Mouse (Mus musculus): ENCODE results near the gene Capn5. TPM values are rescaled to one million over a fixed set of nuclear protein-coding genes. Genes with fewer than 3 reads are reported as not detected.
A peak's percentile ranks its signal among the peaks of the same experiment; 100 is the strongest.

Gene Capn5
- polyA plus RNA-seq, 1 experiment from 2014 or later: 2.7 TPM

DNA sequence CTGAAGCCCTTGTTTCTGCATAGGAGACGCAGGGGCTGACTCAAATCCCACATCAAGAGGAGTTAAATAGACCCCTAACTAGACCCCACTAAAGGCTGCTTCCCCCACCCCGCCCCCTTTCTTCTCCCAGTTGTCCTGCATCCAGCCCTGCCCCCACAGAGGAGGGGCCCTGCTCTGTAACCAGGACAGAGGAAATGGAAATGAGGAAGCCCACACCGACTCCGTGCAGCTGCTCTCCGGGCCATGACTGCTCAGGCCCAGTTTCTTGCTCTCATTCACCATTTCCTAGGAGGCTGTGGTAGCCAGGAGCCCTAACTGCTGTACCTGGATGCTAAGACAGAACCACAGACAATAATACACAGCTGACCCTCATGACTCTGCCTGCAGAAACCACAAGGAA is 95.7 kb downstream of the Capn5 start:
- ATAC-seq (replicated peaks; ENCODE audit: insufficient number of reproducible peaks, insufficient read depth, low FRiP score, low read depth): no peak
- no peak overlapping the region for H3K4me3 ChIP-seq
- no peaks in the 10 kb centered on the region; the same call in 1 of the 2 replicates for H3K36me3 ChIP-seq
- H3K4me1 ChIP-seq (replicated peaks): peaks cover 23% of the 10 kb centered on the region
- 37% methylated on average over 5 of the region's 5 CpGs for WGBS
- no peaks in the 10 kb centered on the region for H3K27me3 ChIP-seq
- no peak overlapping the region for H3K9ac ChIP-seq
- H3K4me2 ChIP-seq: no peak overlapping the region
- H3K9me3 ChIP-seq (replicated peaks): no peaks in the 10 kb centered on the region
- no peak overlapping the region for H3K27ac ChIP-seq

DNA sequence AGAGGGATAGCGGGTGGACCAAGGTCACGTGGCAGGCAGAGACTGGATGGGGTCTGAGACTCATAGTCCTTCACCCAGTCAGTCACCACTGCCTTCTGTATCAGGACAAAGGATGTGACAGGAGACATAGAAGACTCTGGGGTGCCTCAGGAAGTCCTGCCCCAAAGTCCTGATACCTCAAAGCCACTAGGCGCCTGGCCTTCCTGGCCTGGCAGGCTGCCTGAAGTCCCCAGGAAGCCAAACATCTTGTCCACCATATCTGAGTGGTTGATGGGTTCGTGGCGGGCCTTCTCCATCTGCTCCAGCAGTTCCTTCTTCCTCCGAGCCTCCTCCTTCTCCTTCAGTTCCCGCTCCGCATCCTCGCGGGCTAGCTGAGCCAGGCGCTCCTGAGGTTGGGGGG is 100.6 kb downstream of the Capn5 start:
- Histone ChIP-seq H3K36me3 (no peaks in the 10 kb centered on the region; the same call in 1 of the 2 replicates), H3K9ac (no peak overlapping the region), H3K4me2 (no peak overlapping the region), H3K4me3 (no peak overlapping the region), H3K4me1 (replicated peaks) (peaks cover 3% of the 10 kb centered on the region; the same call in 1 of the 2 replicates), H3K27me3 (no peaks in the 10 kb centered on the region), H3K27ac (no peak overlapping the region), H3K9me3 (replicated peaks) (no peaks in the 10 kb centered on the region)
- WGBS: 73% methylated on average over 11 of the region's 11 CpGs
- 0 out of 2 replicates have a peak, but pooled peaks have one; percentile 5 for ATAC-seq (replicated peaks; ENCODE audit: insufficient number of reproducible peaks, insufficient read depth, low FRiP score, low read depth)

DNA sequence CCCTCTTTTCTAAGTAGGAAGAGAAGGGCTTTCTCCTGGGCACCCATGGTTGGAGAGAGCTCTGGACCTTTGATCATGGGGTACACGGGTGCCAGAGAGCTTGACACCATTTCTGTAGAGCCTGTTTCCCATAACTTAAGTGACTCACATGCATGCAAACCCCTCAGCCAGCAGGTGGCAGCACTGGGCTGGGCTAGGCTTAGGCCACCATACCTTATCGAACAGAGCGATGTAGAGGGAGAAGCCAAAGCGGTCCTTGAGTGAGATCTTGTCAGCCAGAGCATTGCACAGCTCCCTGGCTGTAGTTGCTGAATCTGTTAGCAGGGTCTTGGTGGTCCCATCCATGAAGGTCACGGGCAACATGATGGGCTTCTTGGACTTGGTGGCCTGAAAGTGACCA is 106.5 kb downstream of the Capn5 start:
- Histone ChIP-seq H3K4me1 (replicated peaks) (no peaks in the 10 kb centered on the region), H3K9me3 (replicated peaks) (no peaks in the 10 kb centered on the region), H3K27me3 (no peaks in the 10 kb centered on the region), H3K4me3 (no peak overlapping the region), H3K27ac (no peak overlapping the region), H3K36me3 (no peaks in the 10 kb centered on the region), H3K4me2 (no peak overlapping the region), H3K9ac (no peak overlapping the region)
- no peak for ATAC-seq (replicated peaks; ENCODE audit: insufficient number of reproducible peaks, insufficient read depth, low FRiP score, low read depth)
- WGBS: 23% methylated on average over 5 of the region's 5 CpGs

Other genes with a start within 250 kb of the Capn5 start
- 5.1 and 7.5 TPM in 2 replicates for gene Myo7a, start 58.8 kb downstream of the Capn5 start, polyA plus RNA-seq (2015; fragmentation: Nextera tagmentation; extraction: Ambion mirVana)
- gene Omp, start 32.8 kb downstream of the Capn5 start, polyA plus RNA-seq (2015; fragmentation: Nextera tagmentation; extraction: Ambion mirVana): 0.08 and 0.27 TPM in 2 replicates
- 0.19 TPM in 1 of 2 replicates, not detected in the other for gene B3gnt6, start 21.2 kb upstream of the Capn5 start, polyA plus RNA-seq (2015; fragmentation: Nextera tagmentation; extraction: Ambion mirVana)
- gene Acer3, start 142.9 kb upstream of the Capn5 start, polyA plus RNA-seq (2015; fragmentation: Nextera tagmentation; extraction: Ambion mirVana): 16.2 and 16.9 TPM in 2 replicates
- gene Tsku, start 183.1 kb upstream of the Capn5 start, polyA plus RNA-seq (2015; fragmentation: Nextera tagmentation; extraction: Ambion mirVana): 4.6 and 6.1 TPM in 2 replicates

Data from heart, embryonic 15.5 days (tissue).